Mouse (Mus musculus): ENCODE results near the gene Spsb2. TPM values are rescaled to one million over a fixed set of nuclear protein-coding genes. Genes with fewer than 3 reads are reported as not detected.
"Not testable (repeated sequence)": the region's sequence is repeated elsewhere in the genome, so short reads cannot be mapped to it uniquely, and the experiment has no call there.

The Spsb2 gene
- polyA plus RNA-seq, 1 experiment from 2014 or later = 10.5 TPM

GRCm38 (mm10) chr6:124810566-124811402, 2.3 kb downstream of the Spsb2 start:
- Histone ChIP-seq H3K4me2 (peak overlapping the region; percentile 97; the same call in 1 of the 2 replicates), H3K36me3 (peaks cover 32% of the 10 kb centered on the region), H3K4me1 (peaks cover 57% of the 10 kb centered on the region)
- H3K27ac ChIP-seq; H3K9me3 ChIP-seq; H3K9ac ChIP-seq; H3K27me3 ChIP-seq; ATAC-seq (ENCODE audit: insufficient number of reproducible peaks, insufficient read depth, low FRiP score, low TSS enrichment, low read depth); H3K4me3 ChIP-seq: not testable (repeated sequence)
- 87% methylated on average over 11 of the region's 11 CpGs for WGBS

GRCm38 (mm10) chr6:124811403-124811665, 2.9 kb downstream of the Spsb2 start:
- no peak for ATAC-seq (ENCODE audit: insufficient number of reproducible peaks, insufficient read depth, low FRiP score, low TSS enrichment, low read depth)

GRCm38 (mm10) chr6:124811701-124812560, 3.5 kb downstream of the Spsb2 start:
- Histone ChIP-seq H3K9ac (peak overlapping the region; percentile 89), H3K27ac (0 out of 2 replicates have a peak overlapping the region, but pooled peaks have one; percentile 92), H3K4me2 (peak overlapping the region; percentile 92), H3K36me3 (peaks cover 44% of the 10 kb centered on the region), H3K4me1 (peaks cover 47% of the 10 kb centered on the region), H3K4me3 (peak overlapping the region; percentile 73), H3K27me3 (no peaks in the 10 kb centered on the region), H3K9me3 (no peaks in the 10 kb centered on the region)
- no peak for ATAC-seq (ENCODE audit: insufficient number of reproducible peaks, insufficient read depth, low FRiP score, low TSS enrichment, low read depth)
- WGBS = 78% methylated on average over 24 of the region's 24 CpGs

More at GRCm38 (mm10) chr6:124811403-124811665, 2.9 kb downstream of the Spsb2 start:
- H3K9ac ChIP-seq = no peak overlapping the region
- no peak overlapping the region for H3K4me2 ChIP-seq
- H3K27ac ChIP-seq = no peak overlapping the region
- H3K4me1 ChIP-seq = peaks cover 52% of the 10 kb centered on the region
- peaks cover 38% of the 10 kb centered on the region for H3K36me3 ChIP-seq
- no peaks in the 10 kb centered on the region for H3K27me3 ChIP-seq
- H3K9me3 ChIP-seq = no peaks in the 10 kb centered on the region
- no peak overlapping the region for H3K4me3 ChIP-seq
- WGBS = 85% methylated on average over 4 of the region's 4 CpGs

- Histone ChIP-seq H3K27ac (peak overlapping the region; percentile 92), H3K9ac (peak overlapping the region; percentile 89), H3K4me2 (peak overlapping the region; percentile 92), H3K36me3 (peaks cover 53% of the 10 kb centered on the region), H3K27me3 (no peaks in the 10 kb centered on the region), H3K4me1 (peaks cover 47% of the 10 kb centered on the region), H3K4me3 (peak overlapping the region; percentile 73), H3K9me3 (no peaks in the 10 kb centered on the region)
- 14% methylated on average over 9 of the region's 9 CpGs for WGBS
- ATAC-seq (ENCODE audit: insufficient number of reproducible peaks, insufficient read depth, low FRiP score, low TSS enrichment, low read depth) = no peak
These were observed 4.4 kb downstream of the Spsb2 start for GRCm38 (mm10) chr6:124812848-124813247.

GRCm38 (mm10) chr6:124813496-124813895, 5.0 kb downstream of the Spsb2 start:
- peak overlapping the region; percentile 92 for H3K27ac ChIP-seq
- no peaks in the 10 kb centered on the region for H3K9me3 ChIP-seq
- H3K4me2 ChIP-seq = peak overlapping the region; percentile 92
- WGBS = 0% methylated on average over 18 of the region's 18 CpGs
- peak overlapping the region; percentile 89 for H3K9ac ChIP-seq
- no peaks in the 10 kb centered on the region for H3K27me3 ChIP-seq
- peak; percentile 70 for ATAC-seq (ENCODE audit: insufficient number of reproducible peaks, insufficient read depth, low FRiP score, low TSS enrichment, low read depth)
- peaks cover 43% of the 10 kb centered on the region for H3K4me1 ChIP-seq
- peak overlapping the region; percentile 73 for H3K4me3 ChIP-seq
- peaks cover 59% of the 10 kb centered on the region for H3K36me3 ChIP-seq

- ATAC-seq (ENCODE audit: insufficient number of reproducible peaks, insufficient read depth, low FRiP score, low TSS enrichment, low read depth) = peak; percentile 88
- H3K36me3 ChIP-seq = peaks cover 64% of the 10 kb centered on the region
- no peaks in the 10 kb centered on the region for H3K9me3 ChIP-seq
- H3K27me3 ChIP-seq = no peaks in the 10 kb centered on the region
- H3K4me3 ChIP-seq = peak within 1 kb of the TSS; percentile 73
- H3K9ac ChIP-seq = peak within 1 kb of the TSS; percentile 89
- WGBS = 0% methylated on average over 22 of the region's 22 CpGs
- peaks cover 43% of the 10 kb centered on the region for H3K4me1 ChIP-seq
- peak within 1 kb of the TSS; percentile 92 for H3K4me2 ChIP-seq
- H3K27ac ChIP-seq = peak within 1 kb of the TSS; percentile 92
These were observed 5.5 kb downstream of the Spsb2 start, which contains the start of gene Tpi1 for GRCm38 (mm10) chr6:124813933-124814332. Gene Tpi1, minus strand, starts transcription at chr6:124814296.

GRCm38 (mm10) chr6:124814448-124814847, 6.0 kb downstream of the Spsb2 start:
- peak overlapping the region; percentile 92 for H3K27ac ChIP-seq
- H3K4me2 ChIP-seq = peak overlapping the region; percentile 92
- peak; percentile 8; the same call in 1 of the 2 replicates for ATAC-seq (ENCODE audit: insufficient number of reproducible peaks, insufficient read depth, low FRiP score, low TSS enrichment, low read depth)
- H3K27me3 ChIP-seq = no peaks in the 10 kb centered on the region
- H3K9ac ChIP-seq = peak overlapping the region; percentile 89
- no peaks in the 10 kb centered on the region for H3K9me3 ChIP-seq
- WGBS = 44% methylated on average over 8 of the region's 8 CpGs
- H3K4me3 ChIP-seq = peak overlapping the region; percentile 73
- H3K4me1 ChIP-seq = peaks cover 40% of the 10 kb centered on the region
- peaks cover 69% of the 10 kb centered on the region for H3K36me3 ChIP-seq

- Histone ChIP-seq H3K9ac (peak overlapping the region; percentile 89; the same call in 1 of the 2 replicates), H3K9me3 (no peaks in the 10 kb centered on the region), H3K4me3 (no peak overlapping the region), H3K27me3 (no peaks in the 10 kb centered on the region), H3K4me1 (peaks cover 33% of the 10 kb centered on the region), H3K27ac (no peak overlapping the region; the same call in 1 of the 2 replicates), H3K36me3 (peaks cover 74% of the 10 kb centered on the region), H3K4me2 (peak overlapping the region; percentile 92; the same call in 1 of the 2 replicates)
- WGBS = 72% methylated on average over 9 of the region's 9 CpGs
- no peak for ATAC-seq (ENCODE audit: insufficient number of reproducible peaks, insufficient read depth, low FRiP score, low TSS enrichment, low read depth)
These were observed 6.7 kb downstream of the Spsb2 start for GRCm38 (mm10) chr6:124814858-124815774.

- H3K27me3 ChIP-seq = no peaks in the 10 kb centered on the region
- peaks cover 25% of the 10 kb centered on the region for H3K4me1 ChIP-seq
- ATAC-seq (ENCODE audit: insufficient number of reproducible peaks, insufficient read depth, low FRiP score, low TSS enrichment, low read depth) = no peak
- H3K9me3 ChIP-seq = no peaks in the 10 kb centered on the region
- H3K4me3 ChIP-seq = no peak overlapping the region
- 86% methylated on average over 4 of the region's 4 CpGs for WGBS
- no peak overlapping the region for H3K4me2 ChIP-seq
- H3K27ac ChIP-seq = no peak overlapping the region
- H3K9ac ChIP-seq = no peak overlapping the region
- peaks cover 76% of the 10 kb centered on the region for H3K36me3 ChIP-seq
These were observed 8.2 kb downstream of the Spsb2 start for GRCm38 (mm10) chr6:124816611-124817010.

GRCm38 (mm10) chr6:124817125-124817524, 8.7 kb downstream of the Spsb2 start:
- ATAC-seq (ENCODE audit: insufficient number of reproducible peaks, insufficient read depth, low FRiP score, low TSS enrichment, low read depth) = no peak

More at GRCm38 (mm10) chr6:124817125-124817524, 8.7 kb downstream of the Spsb2 start:
- no peak overlapping the region for H3K27ac ChIP-seq
- H3K9ac ChIP-seq = no peak overlapping the region
- H3K36me3 ChIP-seq = peaks cover 76% of the 10 kb centered on the region
- no peaks in the 10 kb centered on the region for H3K27me3 ChIP-seq
- 94% methylated on average over 11 of the region's 11 CpGs for WGBS
- H3K4me3 ChIP-seq = no peak overlapping the region
- H3K4me2 ChIP-seq = no peak overlapping the region
- no peaks in the 10 kb centered on the region for H3K9me3 ChIP-seq
- peaks cover 20% of the 10 kb centered on the region for H3K4me1 ChIP-seq

Data from embryonic facial prominence, embryonic 13.5 days (tissue).